31 mouse cellular contexts compared by ENCODE assay signal in genomic region chr9:23390118-23390517, GRCm38 (mm10).
"Had no signal": no experiment of that assay in that cellular context is flagged by ENCODE, and none has a peak within 500 bp of the region (broad histone marks: within the 10 kb centered on the region; RNA-seq: fewer than 3 reads in every experiment).

No protein-coding gene starts in this region.

- H3K27me3 ChIP-seq: limb, embryonic 12.5 days; limb, embryonic 15.5 days; liver, embryonic 12.5 days; liver, embryonic 13.5 days; liver, embryonic 15.5 days; lung, embryonic 15.5 days; megakaryocyte, embryonic 14.5 days; midbrain, embryonic 12.5 days; midbrain, embryonic 13.5 days; midbrain, embryonic 15.5 days; neural tube, embryonic 12.5 days had no signal

- H3K27ac ChIP-seq: limb, embryonic 12.5 days; limb, embryonic 13.5 days; limb, embryonic 15.5 days; liver, embryonic 12.5 days; liver, embryonic 13.5 days; liver, embryonic 14.5 days; liver, embryonic 15.5 days; macrophage; midbrain, embryonic 10.5 days; midbrain, embryonic 12.5 days; midbrain, embryonic 13.5 days; midbrain, embryonic 15.5 days; neural tube, embryonic 12.5 days had no signal

- H3K36me3 ChIP-seq: limb, embryonic 12.5 days; limb, embryonic 13.5 days; limb, embryonic 15.5 days; liver, embryonic 12.5 days; liver, embryonic 13.5 days; liver, embryonic 15.5 days; lung, embryonic 15.5 days; midbrain, embryonic 10.5 days; midbrain, embryonic 12.5 days; midbrain, embryonic 13.5 days; midbrain, embryonic 15.5 days; neural tube, embryonic 12.5 days had no signal

- ATAC-seq: liver, embryonic 12.5 days; liver, postnatal 0 days; lung, postnatal 0 days; midbrain, embryonic 13.5 days; midbrain, embryonic 15.5 days; midbrain, embryonic 16.5 days had no signal

- H3K4me2 ChIP-seq: limb, embryonic 12.5 days; limb, embryonic 13.5 days; limb, embryonic 15.5 days; liver, embryonic 11.5 days; liver, embryonic 12.5 days; liver, embryonic 13.5 days; liver, embryonic 15.5 days; lung, embryonic 14.5 days; lung, embryonic 15.5 days; midbrain, embryonic 11.5 days; midbrain, embryonic 12.5 days; midbrain, embryonic 13.5 days; midbrain, embryonic 15.5 days; neural tube, embryonic 12.5 days had no signal

- DNase-seq: left cerebral cortex, postnatal 4 days; liver; liver, embryonic 13.5 days; liver, postnatal 0 days; lung, adult 18-20 months; lung, adult 2 months; lung, postnatal 10 days; lung, postnatal 14 days; lung, postnatal 36 days; lung, postnatal 4 days; midbrain, embryonic 14.5 days had no signal

- H3K4me1 ChIP-seq: liver, embryonic 12.5 days; liver, embryonic 13.5 days; liver, embryonic 15.5 days; megakaryocyte, embryonic 14.5 days; midbrain, embryonic 10.5 days; midbrain, embryonic 13.5 days; midbrain, embryonic 15.5 days; neural tube, embryonic 12.5 days had no signal

- H3K9me3 ChIP-seq: limb, embryonic 12.5 days; limb, embryonic 13.5 days; limb, embryonic 15.5 days; liver, embryonic 12.5 days; liver, embryonic 13.5 days; liver, embryonic 15.5 days; lung, embryonic 15.5 days; megakaryocyte, embryonic 14.5 days; midbrain, embryonic 10.5 days; midbrain, embryonic 12.5 days; midbrain, embryonic 13.5 days; midbrain, embryonic 15.5 days; neural tube, embryonic 12.5 days had no signal

- H3K9ac ChIP-seq: limb, embryonic 12.5 days; limb, embryonic 13.5 days; limb, embryonic 15.5 days; liver, embryonic 12.5 days; liver, embryonic 13.5 days; liver, embryonic 14.5 days; liver, embryonic 15.5 days; liver, postnatal 0 days; lung, embryonic 14.5 days; lung, embryonic 15.5 days; midbrain, embryonic 12.5 days; midbrain, embryonic 13.5 days; midbrain, embryonic 15.5 days; neural tube, embryonic 12.5 days had no signal

- H3K4me3 ChIP-seq: limb, embryonic 12.5 days; limb, embryonic 13.5 days; limb, embryonic 15.5 days; liver, embryonic 12.5 days; liver, embryonic 13.5 days; liver, embryonic 15.5 days; lung, embryonic 15.5 days; megakaryocyte, embryonic 14.5 days; midbrain, embryonic 10.5 days; midbrain, embryonic 12.5 days; midbrain, embryonic 13.5 days; midbrain, embryonic 15.5 days; myocyte; neural tube, embryonic 12.5 days had no signal
